18 mouse cellular contexts compared by ENCODE assay signal in genomic region chr14:110468457-110469311, GRCm38 (mm10).
DNase-seq lines count a peak whose midpoint lies in the region; ATAC-seq and TF ChIP-seq lines count a peak whose summit lies in the region.
"Had no signal": no experiment of that assay in that cellular context is flagged by ENCODE, and none has a peak within 500 bp of the region (broad histone marks: within the 10 kb centered on the region; RNA-seq: fewer than 3 reads in every experiment).

No protein-coding gene starts in this region.

- H3K27me3 ChIP-seq in kidney, postnatal 0 days (ENCODE audit: insufficient read depth, low read length), result no peaks in the 10 kb centered on the region
- H3K27me3 ChIP-seq in forebrain, embryonic 16.5 days (replicated peaks; ENCODE audit: control insufficient read depth, insufficient read depth, low read length), result no peaks in the 10 kb centered on the region
- H3K27me3 ChIP-seq in hindbrain, embryonic 16.5 days (replicated peaks; ENCODE audit: control insufficient read depth, insufficient read depth, low read length), result no peaks in the 10 kb centered on the region
- H3K27me3 ChIP-seq: embryonic facial prominence, embryonic 12.5 days; limb, embryonic 12.5 days; liver, embryonic 13.5 days had no signal

- 58% methylated on average over 6 of the region's 6 CpGs for WGBS in kidney, postnatal 0 days
- 34% methylated on average over 6 of the region's 6 CpGs for WGBS in forebrain, embryonic 16.5 days
- WGBS in hindbrain, embryonic 16.5 days, result 42% methylated on average over 6 of the region's 6 CpGs

- no peaks in the 10 kb centered on the region for H3K4me1 ChIP-seq in kidney, postnatal 0 days (replicated peaks; ENCODE audit: insufficient read depth, low read length)
- no peaks in the 10 kb centered on the region for H3K4me1 ChIP-seq in forebrain, embryonic 16.5 days (replicated peaks; ENCODE audit: control insufficient read depth, insufficient read depth, low read length)
- no peaks in the 10 kb centered on the region for H3K4me1 ChIP-seq in hindbrain, embryonic 16.5 days (ENCODE audit: control insufficient read depth, insufficient read depth, low read depth, low read length)
- H3K4me1 ChIP-seq: embryonic facial prominence, embryonic 12.5 days; limb, embryonic 12.5 days; liver, embryonic 13.5 days had no signal

- H3K27ac ChIP-seq in kidney, postnatal 0 days, result no peak overlapping the region
- no peak overlapping the region for H3K27ac ChIP-seq in forebrain, embryonic 16.5 days (ENCODE audit: low read length)
- no peak overlapping the region for H3K27ac ChIP-seq in hindbrain, embryonic 16.5 days (ENCODE audit: low read depth, low read length)
- H3K27ac ChIP-seq: embryonic facial prominence, embryonic 12.5 days; limb, embryonic 12.5 days; liver, embryonic 13.5 days had no signal

- H3K4me2 ChIP-seq in kidney, postnatal 0 days (ENCODE audit: low read length), result no peak overlapping the region
- H3K4me2 ChIP-seq in forebrain, embryonic 16.5 days (ENCODE audit: low read length), result no peak overlapping the region
- no peak overlapping the region for H3K4me2 ChIP-seq in hindbrain, embryonic 16.5 days (ENCODE audit: low read length)
- H3K4me2 ChIP-seq: embryonic facial prominence, embryonic 12.5 days; limb, embryonic 12.5 days; liver, embryonic 13.5 days had no signal

- H3K9me3 ChIP-seq in kidney, postnatal 0 days (replicated peaks; ENCODE audit: low read length), result no peaks in the 10 kb centered on the region
- no peaks in the 10 kb centered on the region for H3K9me3 ChIP-seq in forebrain, embryonic 16.5 days (ENCODE audit: control insufficient read depth, low read length)
- no peaks in the 10 kb centered on the region for H3K9me3 ChIP-seq in hindbrain, embryonic 16.5 days (ENCODE audit: control insufficient read depth, low read length)
- H3K9me3 ChIP-seq: embryonic facial prominence, embryonic 12.5 days; limb, embryonic 12.5 days; liver, embryonic 13.5 days had no signal

- peak; percentile 3 for DNase-seq in kidney, postnatal 0 days (ENCODE audit: low spot score)
- no peak for DNase-seq in kidney, postnatal 25 days
- DNase-seq in retina, postnatal 1 day, result peak; percentile 54
- no peak for DNase-seq in ovary, postnatal 36 days (ENCODE audit: low spot score)
- no peak for DNase-seq in embryo, embryonic 10 days (ENCODE audit: low spot score)
- DNase-seq: adrenal gland, adult 8-10 months; cerebellum, adult 11-12 months; heart, adult 18-20 months; kidney, adult 18-20 months; kidney, postnatal 14 days; liver, embryonic 13.5 days; right cerebral cortex, postnatal 25 days; thymus, postnatal 14 days had no signal

- no peak overlapping the region for H3K4me3 ChIP-seq in kidney, postnatal 0 days (replicated peaks; ENCODE audit: low read depth, low read length)
- H3K4me3 ChIP-seq in forebrain, embryonic 16.5 days (replicated peaks; ENCODE audit: low read length), result no peak overlapping the region
- H3K4me3 ChIP-seq in hindbrain, embryonic 16.5 days (ENCODE audit: low read length), result no peak overlapping the region
- H3K4me3 ChIP-seq: embryonic facial prominence, embryonic 12.5 days; limb, embryonic 12.5 days; liver, embryonic 13.5 days; myocyte had no signal

- no peak for TF ChIP-seq CTCF in kidney, postnatal 0 days (IDR thresholded peaks at IDR 0.05; ENCODE audit: low read depth)

- ATAC-seq in kidney, postnatal 0 days (replicated peaks; ENCODE audit: low FRiP score, low read depth), result no peak
- ATAC-seq in forebrain, embryonic 16.5 days, result peak; percentile 83
- peak; percentile 81 for ATAC-seq in hindbrain, embryonic 16.5 days

- H3K9ac ChIP-seq in kidney, postnatal 0 days (ENCODE audit: low read depth, low read length), result no peak overlapping the region
- no peak overlapping the region for H3K9ac ChIP-seq in forebrain, embryonic 16.5 days (replicated peaks; ENCODE audit: low read depth, low read length)
- H3K9ac ChIP-seq in hindbrain, embryonic 16.5 days (ENCODE audit: low read depth, low read length), result no peak overlapping the region
- H3K9ac ChIP-seq: embryonic facial prominence, embryonic 12.5 days; limb, embryonic 12.5 days; liver, embryonic 13.5 days had no signal

- H3K36me3 ChIP-seq in kidney, postnatal 0 days (ENCODE audit: insufficient read depth, low read length), result no peaks in the 10 kb centered on the region
- H3K36me3 ChIP-seq in forebrain, embryonic 16.5 days (ENCODE audit: control insufficient read depth, insufficient read depth), result no peaks in the 10 kb centered on the region
- H3K36me3 ChIP-seq in hindbrain, embryonic 16.5 days (ENCODE audit: control insufficient read depth, insufficient read depth, low read length), result no peaks in the 10 kb centered on the region
- H3K36me3 ChIP-seq: embryonic facial prominence, embryonic 12.5 days; limb, embryonic 12.5 days; liver, embryonic 13.5 days had no signal

Comparison
In these comparisons a context has a peak if more than half of its experiments do, and no peak if none do; other contexts are left out.
1. DNase-seq: peak in kidney, postnatal 0 days (single experiment) and retina, postnatal 1 day (single experiment); none in kidney, postnatal 25 days (0 of 2), ovary, postnatal 36 days (single experiment) and embryo, embryonic 10 days (single experiment).